Mouse (Mus musculus) bone marrow macrophage, adult 2 months (primary cell): Measurements from ENCODE around the gene Mrps7. TPM values are rescaled to one million over a fixed set of nuclear protein-coding genes. Genes with fewer than 3 reads are reported as not detected.

Source experiments
- H3K27ac ChIP-seq: 2 replicates; pipeline ENCODE4 v1.5.1; 2012; ENCODE audit warnings: low read depth, low read length; ENCODE audit not compliant: insufficient read depth
- H3K4me1 ChIP-seq: 2 replicates; pipeline ENCODE4 v1.6.1; 2012; ENCODE audit warnings: low read length; ENCODE audit not compliant: control insufficient read depth, insufficient read depth
- H3K4me3 ChIP-seq: 2 replicates; pipeline ENCODE4 v1.5.1; 2012; ENCODE audit warnings: mild to moderate bottlenecking, low read length, moderate library complexity; ENCODE audit not compliant: insufficient read depth
- CTCF ChIP-seq: IDR thresholded peaks from 2 replicates; pipeline ENCODE4 v1.5.1; 2012; ENCODE audit warnings: low read depth, mild to moderate bottlenecking, low read length, moderate library complexity
- POLR2A ChIP-seq: IDR thresholded peaks from 2 replicates; pipeline ENCODE4 v1.6.1; 2012; ENCODE audit warnings: mild to moderate bottlenecking, low read depth, low read length, borderline replicate concordance
- polyA plus RNA-seq: library from polyadenylated mRNA; stranded (reverse); fragments of >200 nt; gene quantifications from 2 replicates; pipeline ENCODE4 v1.2.4, GENCODE M21; 2012; ENCODE audit not compliant: missing spikeins, insufficient read depth, insufficient read length

Gene Mrps7
- polyA plus RNA-seq, 1 experiment: 33.1 TPM

DNA sequence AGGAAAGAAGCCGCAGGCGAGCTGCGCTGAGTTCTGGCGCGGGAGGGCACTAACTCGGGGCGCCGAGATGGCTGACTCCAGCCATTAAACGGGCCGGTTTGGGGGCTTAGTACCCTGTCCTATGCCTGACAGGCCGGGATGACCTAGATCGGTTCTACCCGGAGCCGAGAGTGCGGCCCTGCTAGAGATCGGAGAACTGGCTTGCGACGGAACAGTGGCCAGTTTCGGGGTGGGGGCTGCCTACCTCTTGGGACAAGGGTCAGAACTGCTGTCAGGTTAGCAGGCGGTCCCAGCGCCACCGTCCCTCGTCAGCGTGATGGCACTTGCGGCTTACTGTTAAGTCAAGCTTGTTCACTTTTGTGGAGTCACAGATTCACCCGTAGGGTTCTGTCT lies 575 bp downstream of the Mrps7 start:
- Histone ChIP-seq H3K4me1 (peaks cover 34% of the 10 kb centered on the region), H3K27ac (peak overlapping the region; percentile 96), H3K4me3 (peak overlapping the region; percentile 94)
- TF ChIP-seq CTCF (no peak), POLR2A (no peak)

DNA sequence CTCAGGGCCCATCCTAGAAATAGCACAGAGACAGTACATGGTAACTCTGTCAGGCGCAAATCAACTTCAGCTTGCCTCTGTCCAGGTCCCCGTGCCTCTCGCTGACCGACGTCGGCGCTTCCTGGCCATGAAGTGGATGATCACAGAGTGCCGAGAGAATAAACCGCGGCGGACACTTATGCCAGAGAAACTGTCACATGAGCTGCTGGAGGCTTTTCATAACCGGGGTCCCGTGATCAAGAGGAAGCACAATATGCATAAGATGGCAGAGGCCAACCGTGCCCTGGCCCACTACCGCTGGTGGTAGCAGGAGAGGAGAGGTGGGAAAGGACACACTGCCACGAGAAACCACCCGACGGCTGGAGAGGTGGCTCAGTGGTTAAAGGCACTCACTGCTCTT lies 3.0 kb downstream of the Mrps7 start:
- no peak overlapping the region for H3K4me3 ChIP-seq
- peaks cover 22% of the 10 kb centered on the region for H3K4me1 ChIP-seq

DNA sequence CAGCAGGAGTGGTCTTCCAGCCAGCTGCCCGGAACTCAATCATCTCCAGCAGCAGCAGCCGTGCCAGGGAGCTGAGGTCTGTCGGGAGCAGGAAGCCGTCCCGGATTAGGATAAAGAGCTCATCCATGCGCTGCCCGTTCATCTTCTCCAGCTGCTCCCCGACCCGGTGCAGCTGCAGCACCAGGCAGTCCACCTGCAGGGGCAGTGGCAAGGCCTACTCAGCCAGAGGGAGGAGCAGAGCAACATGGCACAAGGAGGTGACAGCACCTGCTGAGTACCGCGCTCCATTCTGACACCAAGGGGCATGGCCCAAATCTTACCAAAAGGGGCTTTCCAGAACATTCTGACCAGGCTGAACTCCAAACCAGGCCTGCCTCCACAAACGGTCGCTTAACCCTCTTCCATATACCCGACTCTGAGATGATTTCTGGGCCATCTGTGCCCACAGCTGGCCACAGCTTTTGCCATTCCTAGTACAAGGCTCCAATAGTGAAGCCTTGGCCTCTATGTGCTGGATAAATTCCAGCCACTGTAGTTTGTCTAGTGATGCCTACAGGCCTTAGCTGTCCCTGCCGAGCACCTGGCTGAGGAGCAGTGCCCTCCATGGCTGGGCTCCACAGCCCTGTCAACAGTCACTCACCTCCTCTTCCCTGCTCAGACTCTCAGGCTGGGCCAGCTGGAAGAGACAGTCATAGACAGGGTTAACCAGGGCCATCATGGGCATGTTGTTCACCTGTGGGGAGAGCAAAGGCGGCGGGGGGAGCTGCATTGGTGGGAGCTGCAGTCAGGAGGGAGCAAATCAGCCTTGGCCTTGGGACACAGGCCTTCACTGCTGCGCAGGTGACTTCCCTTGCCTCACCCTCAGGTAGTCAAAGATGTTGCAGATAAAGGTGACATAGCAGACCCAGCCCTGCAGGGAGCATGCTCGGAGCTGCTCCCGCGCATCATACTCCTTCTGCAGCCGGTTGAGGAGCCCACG lies 5.0 kb downstream of the Mrps7 start:
- TF ChIP-seq CTCF (no peak), POLR2A (no peak)
- no peak overlapping the region for H3K27ac ChIP-seq

More for the DNA sequence above, 3.0 kb downstream of the Mrps7 start:
- no peak overlapping the region for H3K27ac ChIP-seq
- TF ChIP-seq CTCF: no peak
- no peak for TF ChIP-seq POLR2A

DNA sequence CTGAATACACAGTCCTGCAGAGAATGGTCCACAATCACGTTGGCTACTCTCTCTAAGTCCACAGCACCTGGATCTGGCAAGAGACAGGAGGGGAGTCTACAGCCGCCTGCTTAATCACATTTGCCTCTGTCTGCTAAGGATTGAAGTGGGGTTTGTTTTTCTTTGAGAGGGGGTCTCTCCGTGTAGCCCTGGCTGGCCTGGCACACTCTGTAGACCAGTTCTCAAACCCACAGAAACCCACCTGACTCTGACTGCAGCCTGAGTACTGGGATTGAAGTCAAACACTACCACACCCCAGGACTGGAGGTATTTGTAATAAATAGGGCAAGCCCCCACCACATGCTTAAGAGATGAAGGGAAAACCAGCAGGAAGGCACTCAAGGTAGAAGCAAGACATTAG lies 5.9 kb downstream of the Mrps7 start:
- Histone ChIP-seq H3K27ac (no peak overlapping the region), H3K4me1 (peaks cover 31% of the 10 kb centered on the region), H3K4me3 (no peak overlapping the region)
- TF ChIP-seq POLR2A: no peak

More for the DNA sequence above, 5.0 kb downstream of the Mrps7 start:
- Histone ChIP-seq H3K4me1 (peaks cover 22% of the 10 kb centered on the region), H3K4me3 (no peak overlapping the region)

DNA sequence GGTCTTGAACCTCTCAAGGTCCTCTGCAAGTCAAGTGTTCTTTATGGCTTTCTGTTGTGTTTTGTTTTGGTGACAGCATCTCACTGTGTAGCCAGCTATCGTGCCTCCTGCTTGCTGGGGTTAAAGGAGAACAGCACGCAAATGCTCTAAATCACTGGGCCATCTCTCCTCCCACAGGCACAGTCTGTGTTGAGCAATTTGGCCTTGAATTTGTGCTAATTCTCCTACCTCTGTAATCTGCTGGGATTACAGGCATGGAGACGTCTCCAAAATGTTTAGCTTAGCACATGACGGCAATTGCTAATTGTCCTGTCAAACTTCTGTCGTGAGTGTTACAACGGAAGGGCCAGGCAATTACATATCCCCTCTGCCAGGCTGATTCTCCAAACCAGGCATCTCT lies 7.4 kb downstream of the Mrps7 start:
- Histone ChIP-seq H3K4me1 (peaks cover 26% of the 10 kb centered on the region), H3K4me3 (no peak overlapping the region), H3K27ac (no peak overlapping the region)
- TF ChIP-seq POLR2A (no peak), CTCF (no peak)

DNA sequence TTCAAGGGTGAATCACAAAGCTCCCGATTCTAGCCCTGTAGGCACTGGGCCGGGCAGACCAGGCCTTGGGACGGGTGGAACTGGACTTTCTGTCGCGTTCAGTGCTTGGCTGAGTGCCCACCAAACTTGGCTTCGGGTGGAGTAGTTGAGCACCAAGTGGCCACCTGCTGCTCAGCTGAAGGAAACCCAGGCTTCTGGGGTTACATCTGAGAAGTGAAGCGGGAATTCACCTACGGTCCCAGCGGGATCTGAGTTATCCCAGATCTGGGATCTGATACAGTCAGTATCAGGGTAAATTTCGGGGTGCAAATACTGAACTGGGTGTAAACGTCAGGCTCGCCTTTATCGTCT lies 8.3 kb downstream of the Mrps7 start:
- Histone ChIP-seq H3K4me3 (peak overlapping the region; percentile 98), H3K4me1 (peaks cover 26% of the 10 kb centered on the region), H3K27ac (peak overlapping the region; percentile 38)
- TF ChIP-seq POLR2A (no peak), CTCF (no peak)

DNA sequence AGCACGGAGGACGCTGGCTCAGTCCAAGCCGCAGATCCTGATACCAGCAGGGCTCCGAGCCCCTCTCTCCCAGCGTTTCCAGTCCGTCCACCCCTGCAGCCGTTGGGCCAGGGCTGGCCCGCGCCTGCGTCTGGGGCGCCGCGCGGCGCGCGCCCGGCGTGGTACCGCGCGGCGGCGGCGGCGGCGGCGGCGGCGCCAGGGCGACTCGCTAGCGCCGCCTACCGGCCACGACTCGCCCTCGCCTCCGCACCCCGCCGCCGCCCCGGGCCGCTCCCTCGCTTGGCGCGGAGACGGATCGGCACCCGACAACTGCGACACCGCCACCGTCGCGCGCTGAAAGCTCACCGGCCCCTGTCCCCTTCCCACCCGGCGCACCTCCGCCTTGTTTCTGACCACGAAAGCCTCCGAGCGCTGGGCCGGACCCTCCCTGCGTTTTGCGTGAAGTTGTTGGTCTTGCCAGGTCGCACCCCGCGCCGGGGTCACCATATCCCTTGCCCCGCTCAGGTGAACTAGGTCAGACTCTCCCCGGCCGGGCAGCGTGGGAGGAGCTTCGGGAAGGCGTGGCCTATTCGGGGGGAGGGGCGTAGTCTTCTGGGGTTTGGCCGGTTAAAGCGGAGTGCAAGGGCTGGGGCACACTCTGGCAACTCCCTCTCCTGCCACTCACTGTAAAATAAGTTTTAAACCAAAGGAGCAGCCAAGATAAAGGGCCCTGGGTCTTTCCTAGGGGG lies 8.8 kb downstream of the Mrps7 start, which contains the start of gene Mif4gd:
Gene Mif4gd (minus strand): TSS at position 560 of the 728 bp plus-strand sequence.
- H3K27ac ChIP-seq: peak within 1 kb of the TSS; percentile 93
- TF ChIP-seq POLR2A: no peak
- TF ChIP-seq CTCF: peak; percentile 18; the same call in 1 of the 2 replicates
- peak within 1 kb of the TSS; percentile 98 for H3K4me3 ChIP-seq
- peaks cover 26% of the 10 kb centered on the region for H3K4me1 ChIP-seq

DNA sequence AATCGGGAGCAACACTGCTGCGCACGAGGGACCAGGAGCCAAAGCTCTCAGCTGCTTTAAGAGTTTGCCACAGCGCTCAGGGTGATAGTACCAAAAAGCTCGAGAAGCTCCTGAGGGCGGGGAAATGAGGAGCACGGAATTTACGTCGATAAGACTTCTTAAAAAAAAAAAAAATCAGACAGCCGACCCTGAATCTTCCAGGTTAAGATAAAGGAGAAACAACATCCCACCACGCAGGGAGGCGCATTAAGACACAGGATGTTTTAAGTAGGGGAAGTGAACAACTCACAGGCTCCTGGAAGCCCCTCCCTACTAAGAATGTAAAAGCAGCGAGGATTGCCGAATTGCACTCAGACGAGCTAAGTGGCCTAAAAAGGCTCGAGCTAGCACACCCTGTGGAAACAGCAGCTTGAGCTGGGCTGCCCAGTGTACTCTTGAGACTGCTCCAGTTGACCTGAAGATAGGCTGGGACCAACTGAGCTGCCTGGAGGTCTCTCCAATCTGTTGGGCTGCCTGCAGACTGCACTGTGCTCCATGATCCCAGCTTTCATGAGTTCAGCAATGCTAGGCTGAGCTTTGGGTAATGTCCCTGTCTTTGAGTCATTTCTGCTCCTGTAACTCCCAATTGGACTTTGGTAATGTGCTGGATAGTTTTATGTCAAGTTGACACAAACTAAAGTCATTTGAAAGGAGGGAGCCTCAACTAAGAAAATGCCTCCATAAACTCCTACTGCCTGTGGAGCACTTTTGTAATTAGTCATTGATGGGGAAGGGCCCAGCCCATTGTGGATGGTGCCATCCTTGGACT lies 9.6 kb downstream of the Mrps7 start:
- Histone ChIP-seq H3K4me3 (peak overlapping the region; percentile 98), H3K4me1 (peaks cover 26% of the 10 kb centered on the region), H3K27ac (peak overlapping the region; percentile 93)
- TF ChIP-seq POLR2A (no peak), CTCF (no peak)

DNA sequence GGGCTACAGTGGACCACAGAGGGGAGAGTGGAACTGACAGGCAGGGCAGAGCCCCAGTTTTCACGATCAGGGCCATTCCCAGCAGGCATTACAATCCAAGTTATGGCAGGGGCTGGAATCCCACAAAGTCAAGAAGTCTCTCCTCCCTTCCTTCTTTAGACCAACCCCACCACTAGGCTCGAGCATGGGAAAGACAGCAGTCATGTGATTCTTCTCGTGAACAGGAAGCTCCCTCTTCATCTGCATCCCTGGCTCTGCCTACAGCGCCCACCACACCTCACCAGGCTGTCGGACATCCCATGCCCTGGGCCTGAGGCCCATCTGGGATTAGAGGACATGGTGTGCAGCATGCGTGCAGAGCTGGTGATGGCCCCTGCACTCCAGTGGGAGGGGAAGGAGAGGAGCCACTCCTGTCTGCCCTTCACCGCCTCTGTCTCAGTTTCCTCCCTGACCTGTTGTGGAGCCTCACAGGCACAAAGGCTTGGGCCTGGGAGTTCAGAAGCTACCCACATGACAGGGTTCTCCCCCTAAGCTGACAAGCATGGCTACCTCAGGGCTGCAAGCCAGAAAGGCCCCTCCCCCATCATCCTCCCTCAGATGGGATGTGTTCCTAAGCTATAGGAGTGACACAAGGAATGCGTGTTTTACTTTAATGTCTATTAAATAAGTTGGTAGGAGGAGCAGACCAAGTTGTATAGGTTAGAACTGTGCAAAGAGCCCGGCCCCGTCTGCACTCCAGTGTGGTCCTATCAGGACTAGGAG lies 10.8 kb downstream of the Mrps7 start:
- peaks cover 26% of the 10 kb centered on the region for H3K4me1 ChIP-seq
- TF ChIP-seq CTCF (no peak), POLR2A (no peak)
- no peak overlapping the region for H3K4me3 ChIP-seq
- H3K27ac ChIP-seq: no peak overlapping the region
